Mouse (Mus musculus): ENCODE measurements around the gene Fam151a. TPM values are rescaled to one million over a fixed set of nuclear protein-coding genes. Genes with fewer than 3 reads are reported as not detected.

Fam151a gene
- 0.19 TPM in 1 of 2 replicates, not detected in the other for polyA plus RNA-seq (2015; fragmentation: Nextera tagmentation; extraction: Ambion mirVana)

GRCm38 (mm10) chr4:106733636-106734035 is at the start of gene Fam151a:
TSS of gene Fam151a (plus strand) at chr4:106733889.

GRCm38 (mm10) chr4:106730814-106731213 is 2.9 kb upstream of the Fam151a start, which contains the start of gene Mroh7:
TSS of gene Mroh7 (minus strand) at chr4:106730925.

Other genes starting within 250 kb of the Fam151a start
- not detected in 2 replicates for gene Bsnd, start 241.6 kb upstream of the Fam151a start, polyA plus RNA-seq (2015; fragmentation: Nextera tagmentation; extraction: Ambion mirVana)
- gene Dhcr24, start 172.9 kb upstream of the Fam151a start, polyA plus RNA-seq (2015; fragmentation: Nextera tagmentation; extraction: Ambion mirVana): 10.4 and 10.7 TPM in 2 replicates
- not detected in 2 replicates for gene Lexm, start 116.6 kb upstream of the Fam151a start, polyA plus RNA-seq (2015; fragmentation: Nextera tagmentation; extraction: Ambion mirVana)
- 1.0 and 1.5 TPM in 2 replicates for gene Ttc22, start 111.5 kb upstream of the Fam151a start, polyA plus RNA-seq (2015; fragmentation: Nextera tagmentation; extraction: Ambion mirVana)
- gene Pars2, start 82.8 kb upstream of the Fam151a start, polyA plus RNA-seq (2015; fragmentation: Nextera tagmentation; extraction: Ambion mirVana): 6.8 and 7.1 TPM in 2 replicates
- 84.3 and 104 TPM in 2 replicates for gene Ttc4, start 54.9 kb upstream of the Fam151a start, polyA plus RNA-seq (2015; fragmentation: Nextera tagmentation; extraction: Ambion mirVana)
- gene Mroh7, start 3.0 kb upstream of the Fam151a start, polyA plus RNA-seq (2015; fragmentation: Nextera tagmentation; extraction: Ambion mirVana): 0.43 and 0.52 TPM in 2 replicates
- 5.4 and 5.9 TPM in 2 replicates for gene Acot11, start 71.1 kb downstream of the Fam151a start, polyA plus RNA-seq (2015; fragmentation: Nextera tagmentation; extraction: Ambion mirVana)
- gene Ssbp3, start 176.8 kb downstream of the Fam151a start, polyA plus RNA-seq (2015; fragmentation: Nextera tagmentation; extraction: Ambion mirVana): 92.5 and 103 TPM in 2 replicates